Mouse (Mus musculus): ENCODE data around the gene Klhl33. TPM values are rescaled to one million over a fixed set of nuclear protein-coding genes. Genes with fewer than 3 reads are reported as not detected.
"Not testable (repeated sequence)": the region's sequence is repeated elsewhere in the genome, so short reads cannot be mapped to it uniquely, and the experiment has no call there.

The Klhl33 gene
- polyA plus RNA-seq, 1 experiment from 2014 or later = 0.20 TPM

- peak overlapping the region; percentile 62 for H3K4me2 ChIP-seq (replicated peaks; ENCODE audit: low read depth, low read length)
- H3K9me3 ChIP-seq (ENCODE audit: control insufficient read depth, low read length) = no peaks in the 10 kb centered on the region
- WGBS = 13% methylated on average over 12 of the region's 12 CpGs
- peak overlapping the region; percentile 62; the same call in 1 of the 2 replicates for H3K9ac ChIP-seq (ENCODE audit: low read depth, low read length)
- H3K4me3 ChIP-seq (ENCODE audit: low read length) = peak overlapping the region; percentile 96
- ATAC-seq (ENCODE audit: low FRiP score, low TSS enrichment) = no peak
- no peaks in the 10 kb centered on the region for H3K27me3 ChIP-seq (ENCODE audit: control insufficient read depth, insufficient read depth, low read length)
- H3K36me3 ChIP-seq (ENCODE audit: control insufficient read depth, insufficient read depth, low read length) = peaks cover 30% of the 10 kb centered on the region
- H3K4me1 ChIP-seq (ENCODE audit: control insufficient read depth, insufficient read depth, low read length) = peaks cover 7% of the 10 kb centered on the region
- H3K27ac ChIP-seq (ENCODE audit: low read depth, low read length) = peak overlapping the region; percentile 77
Observed at GRCm38 (mm10) chr14:50931493-50932020, 34.2 kb upstream of the Klhl33 start.

GRCm38 (mm10) chr14:50930754-50931492 lies 33.6 kb upstream of the Klhl33 start, which contains the start of the genes Pip4p1 and Pnp:
Gene Pip4p1, minus strand, starts transcription at chr14:50930856.
Gene Pnp, plus strand, starts transcription at chr14:50931082.
- peaks cover 36% of the 10 kb centered on the region for H3K36me3 ChIP-seq (ENCODE audit: control insufficient read depth, insufficient read depth, low read length)
- H3K4me2 ChIP-seq (replicated peaks; ENCODE audit: low read depth, low read length) = peak within 1 kb of the TSS; percentile 77
- H3K27me3 ChIP-seq (ENCODE audit: control insufficient read depth, insufficient read depth, low read length) = no peaks in the 10 kb centered on the region
- WGBS = under 1% methylated on average over 54 of the region's 68 CpGs
- peaks cover 10% of the 10 kb centered on the region for H3K4me1 ChIP-seq (ENCODE audit: control insufficient read depth, insufficient read depth, low read length)
- no peaks in the 10 kb centered on the region for H3K9me3 ChIP-seq (ENCODE audit: control insufficient read depth, low read length)
- peak within 1 kb of the TSS; percentile 82 for H3K27ac ChIP-seq (ENCODE audit: low read depth, low read length)
- peak within 1 kb of the TSS; percentile 97 for H3K9ac ChIP-seq (ENCODE audit: low read depth, low read length)
- peak; percentile 99 for ATAC-seq (ENCODE audit: low FRiP score, low TSS enrichment)
- peak within 1 kb of the TSS; percentile 96 for H3K4me3 ChIP-seq (ENCODE audit: low read length)

GRCm38 (mm10) chr14:50930377-50930753 lies 33.1 kb upstream of the Klhl33 start:
- H3K9ac ChIP-seq (ENCODE audit: low read depth, low read length) = peak overlapping the region; percentile 97
- under 1% methylated on average over 34 of the region's 38 CpGs for WGBS
- peak overlapping the region; percentile 82 for H3K27ac ChIP-seq (ENCODE audit: low read depth, low read length)
- ATAC-seq (ENCODE audit: low FRiP score, low TSS enrichment) = peak; percentile 48
- peaks cover 36% of the 10 kb centered on the region for H3K36me3 ChIP-seq (ENCODE audit: control insufficient read depth, insufficient read depth, low read length)
- H3K4me3 ChIP-seq (ENCODE audit: low read length) = peak overlapping the region; percentile 96
- H3K4me2 ChIP-seq (replicated peaks; ENCODE audit: low read depth, low read length) = peak overlapping the region; percentile 77
- peaks cover 13% of the 10 kb centered on the region for H3K4me1 ChIP-seq (ENCODE audit: control insufficient read depth, insufficient read depth, low read length)
- no peaks in the 10 kb centered on the region for H3K27me3 ChIP-seq (ENCODE audit: control insufficient read depth, insufficient read depth, low read length)
- H3K9me3 ChIP-seq (ENCODE audit: control insufficient read depth, low read length) = no peaks in the 10 kb centered on the region

DNA sequence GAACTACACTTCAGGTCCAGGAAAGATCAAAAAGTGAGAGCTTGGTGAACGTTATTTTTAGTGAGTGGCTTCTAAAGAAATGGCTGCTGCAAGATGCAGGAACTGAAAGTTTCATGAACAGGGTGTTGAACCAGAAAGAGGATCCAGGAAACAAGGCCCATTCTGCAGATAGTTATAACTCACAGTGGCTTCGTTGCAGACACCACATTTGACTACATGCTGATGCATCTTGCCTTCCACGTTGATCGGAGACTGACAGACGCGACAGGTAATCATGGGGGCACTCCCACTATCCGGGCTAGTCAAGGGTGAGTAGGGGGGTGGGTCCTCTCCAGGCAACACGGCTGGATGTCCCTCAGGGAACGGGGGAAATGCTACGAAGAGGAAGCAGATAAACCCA lies 32.6 kb upstream of the Klhl33 start:
- peak overlapping the region; percentile 77 for H3K4me2 ChIP-seq (replicated peaks; ENCODE audit: low read depth, low read length)
- no peak for ATAC-seq (ENCODE audit: low FRiP score, low TSS enrichment)
- H3K4me3 ChIP-seq (ENCODE audit: low read length) = peak overlapping the region; percentile 96
- H3K9me3 ChIP-seq (ENCODE audit: control insufficient read depth, low read length) = no peaks in the 10 kb centered on the region
- peaks cover 13% of the 10 kb centered on the region for H3K4me1 ChIP-seq (ENCODE audit: control insufficient read depth, insufficient read depth, low read length)
- peak overlapping the region; percentile 97 for H3K9ac ChIP-seq (ENCODE audit: low read depth, low read length)
- H3K36me3 ChIP-seq (ENCODE audit: control insufficient read depth, insufficient read depth, low read length) = peaks cover 36% of the 10 kb centered on the region
- WGBS = 8% methylated on average over 10 of the region's 10 CpGs
- H3K27me3 ChIP-seq (ENCODE audit: control insufficient read depth, insufficient read depth, low read length) = no peaks in the 10 kb centered on the region
- H3K27ac ChIP-seq (ENCODE audit: low read depth, low read length) = peak overlapping the region; percentile 82; the same call in 1 of the 2 replicates

DNA sequence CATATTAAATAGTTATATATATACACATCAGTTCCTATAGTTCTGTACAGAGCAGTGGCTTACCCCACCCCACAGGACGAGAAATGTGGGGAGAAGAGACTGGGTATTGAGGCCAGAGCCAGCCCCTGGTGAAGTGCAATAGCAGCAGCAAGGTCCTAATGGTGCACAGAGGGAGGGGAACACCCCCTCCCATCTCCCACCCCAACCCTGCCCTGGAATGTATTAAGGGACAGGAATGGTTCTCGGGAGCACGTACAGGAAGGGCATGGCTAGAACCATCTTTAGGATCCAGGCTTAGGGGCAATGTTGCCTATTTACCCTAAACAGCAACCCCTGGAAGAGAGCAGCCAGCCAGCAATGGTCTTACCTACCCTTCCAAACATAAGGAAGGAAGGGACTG lies 30.1 kb upstream of the Klhl33 start:
- Histone ChIP-seq H3K9me3 (ENCODE audit: control insufficient read depth, low read length) (no peaks in the 10 kb centered on the region), H3K4me1 (ENCODE audit: control insufficient read depth, insufficient read depth, low read length) (peaks cover 17% of the 10 kb centered on the region), H3K9ac (ENCODE audit: low read depth, low read length) (no peak overlapping the region), H3K27me3 (ENCODE audit: control insufficient read depth, insufficient read depth, low read length) (no peaks in the 10 kb centered on the region), H3K36me3 (ENCODE audit: control insufficient read depth, insufficient read depth, low read length) (peaks cover 36% of the 10 kb centered on the region), H3K4me3 (ENCODE audit: low read length) (no peak overlapping the region), H3K4me2 (replicated peaks; ENCODE audit: low read depth, low read length) (no peak overlapping the region), H3K27ac (ENCODE audit: low read depth, low read length) (no peak overlapping the region)
- no peak for ATAC-seq (ENCODE audit: low FRiP score, low TSS enrichment)
- 74% methylated on average over 3 of the region's 3 CpGs for WGBS

DNA sequence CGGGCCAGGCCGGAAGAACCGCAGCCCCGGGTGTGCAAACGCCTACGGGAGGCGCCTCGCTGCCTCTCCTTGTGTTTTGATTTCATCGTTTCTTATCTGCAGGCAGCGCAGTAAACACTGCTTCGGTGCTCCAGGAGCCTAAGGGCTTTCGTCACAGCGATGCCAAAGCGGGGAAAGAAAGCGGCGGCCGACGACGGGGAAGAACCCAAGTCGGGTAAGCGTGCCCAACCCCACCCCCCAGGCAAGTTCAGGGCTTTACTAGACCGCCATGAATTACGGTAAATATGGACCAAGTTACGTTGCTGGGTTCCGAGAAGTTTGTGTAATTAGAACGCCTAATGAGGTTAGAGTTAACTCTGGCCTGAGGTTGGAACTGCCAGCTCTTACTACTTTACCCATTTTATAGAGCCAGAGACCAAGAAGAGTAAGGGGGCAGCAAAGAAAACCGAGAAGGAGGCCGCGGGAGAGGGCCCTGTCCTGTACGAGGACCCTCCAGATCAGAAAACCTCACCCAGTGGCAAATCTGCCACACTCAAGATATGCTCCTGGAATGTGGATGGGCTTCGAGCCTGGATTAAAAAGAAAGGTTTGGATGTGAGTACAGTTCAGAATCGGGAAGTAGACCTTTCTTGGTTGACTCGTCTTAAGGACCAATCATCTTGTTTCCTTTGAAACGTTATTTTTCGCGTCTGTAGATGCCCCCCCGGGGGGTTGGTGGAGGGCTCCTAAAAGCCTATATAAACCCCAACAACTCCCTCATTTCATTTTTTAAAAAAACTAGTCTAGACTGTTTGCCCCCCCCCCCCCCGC lies 28.0 kb upstream of the Klhl33 start:
- ATAC-seq (ENCODE audit: low FRiP score, low TSS enrichment) = no peak; the same call in 1 of the 2 replicates
- H3K4me3 ChIP-seq (ENCODE audit: low read length) = peak overlapping the region; percentile 90
- peaks cover 36% of the 10 kb centered on the region for H3K36me3 ChIP-seq (ENCODE audit: control insufficient read depth, insufficient read depth, low read length)
- peak overlapping the region; percentile 94 for H3K27ac ChIP-seq (ENCODE audit: low read depth, low read length)
- no peaks in the 10 kb centered on the region for H3K9me3 ChIP-seq (ENCODE audit: control insufficient read depth, low read length)
- peak overlapping the region; percentile 59 for H3K4me2 ChIP-seq (replicated peaks; ENCODE audit: low read depth, low read length)
- WGBS = 1% methylated on average over 38 of the region's 38 CpGs
- H3K9ac ChIP-seq (ENCODE audit: low read depth, low read length) = peak overlapping the region; percentile 92
- H3K4me1 ChIP-seq (ENCODE audit: control insufficient read depth, insufficient read depth, low read length) = peaks cover 17% of the 10 kb centered on the region
- H3K27me3 ChIP-seq (ENCODE audit: control insufficient read depth, insufficient read depth, low read length) = no peaks in the 10 kb centered on the region

DNA sequence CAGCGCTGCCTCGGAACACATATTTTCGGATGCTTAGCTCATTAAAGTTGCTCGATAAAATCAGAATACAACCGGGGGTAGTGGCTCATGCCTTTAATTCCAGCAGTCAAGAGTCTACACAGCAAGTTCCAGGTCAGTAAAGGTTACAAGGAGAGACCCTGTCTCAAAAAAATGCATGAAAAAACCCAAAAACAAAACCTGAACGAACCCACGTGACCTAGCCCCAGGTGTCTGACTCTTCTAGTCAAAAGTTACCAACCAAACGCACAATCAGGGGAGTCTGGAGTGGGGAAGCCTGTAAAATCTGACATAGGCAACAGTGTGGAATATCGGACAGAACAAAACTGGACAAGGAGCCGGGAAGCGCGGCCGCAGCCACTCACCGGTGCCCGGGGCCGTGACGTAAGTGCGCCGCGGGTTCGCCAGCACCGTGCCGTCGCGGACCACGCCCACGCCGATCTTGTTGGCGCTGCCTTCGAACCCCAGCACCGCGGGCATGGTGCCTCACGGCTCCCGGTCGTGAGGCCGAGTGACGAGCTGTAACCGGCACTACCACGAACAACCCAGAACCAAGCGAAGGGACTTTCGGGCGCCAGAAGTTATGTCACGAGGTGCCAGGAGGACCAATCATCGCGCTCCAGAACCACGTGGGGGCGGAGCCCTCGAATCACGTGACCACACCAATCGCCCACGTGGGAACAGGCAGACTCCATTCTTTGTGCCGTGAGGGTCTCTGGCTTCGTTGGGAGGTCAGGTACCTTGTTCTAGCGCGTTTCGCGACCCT lies 27.2 kb upstream of the Klhl33 start, which contains the start of the genes Osgep and Apex1:
Gene Osgep (minus strand): TSS at position 613 of the 784 bp plus-strand sequence.
Gene Apex1 (plus strand): TSS at position 688 of the 784 bp plus-strand sequence.
- Histone ChIP-seq H3K4me3 (ENCODE audit: low read length) (peak within 1 kb of the TSS; percentile 90), H3K9ac (ENCODE audit: low read depth, low read length) (peak within 1 kb of the TSS; percentile 92), H3K4me1 (ENCODE audit: control insufficient read depth, insufficient read depth, low read length) (peaks cover 11% of the 10 kb centered on the region), H3K27ac (ENCODE audit: low read depth, low read length) (peak within 1 kb of the TSS; percentile 94), H3K27me3 (ENCODE audit: control insufficient read depth, insufficient read depth, low read length) (no peaks in the 10 kb centered on the region), H3K4me2 (replicated peaks; ENCODE audit: low read depth, low read length) (peak within 1 kb of the TSS; percentile 71), H3K9me3 (ENCODE audit: control insufficient read depth, low read length) (no peaks in the 10 kb centered on the region), H3K36me3 (ENCODE audit: control insufficient read depth, insufficient read depth, low read length) (peaks cover 39% of the 10 kb centered on the region)
- under 1% methylated on average over 57 of the region's 57 CpGs for WGBS
- peak; percentile 96 for ATAC-seq (ENCODE audit: low FRiP score, low TSS enrichment)

DNA sequence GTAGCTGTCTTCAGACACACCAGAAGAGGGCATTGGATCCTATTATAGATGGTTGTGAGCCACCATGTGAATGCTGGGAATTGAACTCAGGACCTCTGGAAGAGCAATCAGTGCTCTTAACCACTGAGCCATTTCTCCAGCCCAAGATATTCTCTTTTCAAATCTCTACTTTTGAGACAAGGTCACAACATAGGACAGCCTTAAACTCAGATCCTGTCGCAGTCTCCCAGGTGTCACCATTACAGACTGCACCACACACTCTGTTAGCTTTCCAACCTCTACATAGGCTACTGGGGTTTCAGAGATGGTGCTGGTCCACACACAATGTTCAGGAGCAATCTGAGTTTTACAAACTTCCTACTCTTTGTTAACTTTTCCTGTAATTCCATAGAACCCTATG lies 26.1 kb upstream of the Klhl33 start:
- H3K4me1 ChIP-seq (ENCODE audit: control insufficient read depth, insufficient read depth, low read length); H3K27ac ChIP-seq (ENCODE audit: low read depth, low read length); H3K27me3 ChIP-seq (ENCODE audit: control insufficient read depth, insufficient read depth, low read length); H3K9me3 ChIP-seq (ENCODE audit: control insufficient read depth, low read length); ATAC-seq (ENCODE audit: low FRiP score, low TSS enrichment): not testable (repeated sequence)
- WGBS = 74% methylated on average over 1 of the region's 1 CpGs
- Histone ChIP-seq H3K36me3 (ENCODE audit: control insufficient read depth, insufficient read depth, low read length) (peaks cover 36% of the 10 kb centered on the region), H3K4me2 (replicated peaks; ENCODE audit: low read depth, low read length) (peak overlapping the region; percentile 71), H3K4me3 (ENCODE audit: low read length) (peak overlapping the region; percentile 90), H3K9ac (ENCODE audit: low read depth, low read length) (peak overlapping the region; percentile 92)

Measured in kidney, embryonic 14.5 days (tissue).